In genomic region chr11:98357396-98358160, GRCm38 (mm10) we compare ENCODE assay signal across 8 mouse cellular contexts. TPM values are rescaled to one million over a fixed set of nuclear protein-coding genes. Genes with fewer than 3 reads are reported as not detected.
A peak's percentile ranks its signal among the peaks of the same experiment; 100 is the strongest.
DNase-seq lines count a peak whose midpoint lies in the region; ATAC-seq and TF ChIP-seq lines count a peak whose summit lies in the region.

No protein-coding gene starts in this region.

- H3K36me3 ChIP-seq in forebrain, embryonic 11.5 days (ENCODE audit: control insufficient read depth, insufficient read depth, low read length) = no peaks in the 10 kb centered on the region
- no peaks in the 10 kb centered on the region for H3K36me3 ChIP-seq in limb, embryonic 11.5 days (ENCODE audit: control insufficient read depth, insufficient read depth, low read length)
- no peaks in the 10 kb centered on the region for H3K36me3 ChIP-seq in neural tube, embryonic 12.5 days

- H3K4me1 ChIP-seq in lung, adult 2 months (ENCODE audit: control insufficient read depth, insufficient read depth, low read length) = peaks cover 26% of the 10 kb centered on the region
- H3K4me1 ChIP-seq in forebrain, embryonic 11.5 days (replicated peaks; ENCODE audit: control insufficient read depth, insufficient read depth, low read length) = peaks cover 12% of the 10 kb centered on the region
- H3K4me1 ChIP-seq in limb, embryonic 11.5 days (ENCODE audit: control insufficient read depth, insufficient read depth, low read length) = peaks cover 22% of the 10 kb centered on the region
- H3K4me1 ChIP-seq in neural tube, embryonic 12.5 days = peaks cover 46% of the 10 kb centered on the region

- no peak for TF ChIP-seq CTCF in lung, adult 2 months (IDR thresholded peaks at IDR 0.05; ENCODE audit: insufficient read depth, low read length)

- H3K9ac ChIP-seq in forebrain, embryonic 11.5 days (ENCODE audit: low read length) = peak overlapping the region; percentile 75
- H3K9ac ChIP-seq in limb, embryonic 11.5 days (ENCODE audit: low read length) = peak overlapping the region; percentile 74
- peak overlapping the region; percentile 38 for H3K9ac ChIP-seq in neural tube, embryonic 12.5 days

- no peak for TF ChIP-seq POLR2A in lung, adult 2 months (IDR thresholded peaks at IDR 0.05; ENCODE audit: borderline replicate concordance, extremely low read depth, low read depth, low read length)

- no peaks in the 10 kb centered on the region for H3K9me3 ChIP-seq in forebrain, embryonic 11.5 days (ENCODE audit: control insufficient read depth, low read length)
- no peaks in the 10 kb centered on the region for H3K9me3 ChIP-seq in limb, embryonic 11.5 days (ENCODE audit: control insufficient read depth, low read length)
- no peaks in the 10 kb centered on the region for H3K9me3 ChIP-seq in neural tube, embryonic 12.5 days

- WGBS in lung, adult 2 months = 9% methylated on average over 13 of the region's 13 CpGs
- WGBS in forebrain, embryonic 11.5 days = 8% methylated on average over 13 of the region's 13 CpGs
- 8% methylated on average over 13 of the region's 13 CpGs for WGBS in limb, embryonic 11.5 days
- 10% methylated on average over 13 of the region's 13 CpGs for WGBS in neural tube, embryonic 12.5 days

- H3K27me3 ChIP-seq in forebrain, embryonic 11.5 days (ENCODE audit: control insufficient read depth, insufficient read depth, low read length) = peaks cover 7% of the 10 kb centered on the region; the same call in 1 of the 2 replicates
- peaks cover 15% of the 10 kb centered on the region for H3K27me3 ChIP-seq in limb, embryonic 11.5 days (ENCODE audit: control insufficient read depth, insufficient read depth, low read length)
- H3K27me3 ChIP-seq in neural tube, embryonic 12.5 days (replicated peaks) = peaks cover 22% of the 10 kb centered on the region

- 0 out of 2 replicates have a peak, but pooled peaks have one; percentile 4 for ATAC-seq in forebrain, embryonic 11.5 days (replicated peaks; ENCODE audit: low FRiP score)
- no peak for ATAC-seq in limb, embryonic 11.5 days (ENCODE audit: insufficient number of reproducible peaks, low FRiP score, low TSS enrichment, low read depth)
- peak; percentile 14; the same call in 1 of the 2 replicates for ATAC-seq in neural tube, embryonic 12.5 days (ENCODE audit: low FRiP score, low read depth)

- peak; percentile 24 for DNase-seq in lung, adult 2 months
- DNase-seq in lung, postnatal 14 days = no peak
- no peak for DNase-seq in forebrain, embryonic 11.5 days (ENCODE audit: low spot score)
- DNase-seq in limb, embryonic 11.5 days (ENCODE audit: low spot score) = no peak
- no peak for DNase-seq in right cerebral cortex, adult 2 months (ENCODE audit: low spot score in 2 of 2)
- DNase-seq in layer of hippocampus, adult 18-20 months (ENCODE audit: low spot score in 2 of 2) = no peak
- DNase-seq in yolk sac, embryonic 10.5 days (ENCODE audit: low spot score) = no peak

- H3K4me2 ChIP-seq in forebrain, embryonic 11.5 days (ENCODE audit: low read depth, low read length, severe bottlenecking) = peak overlapping the region; percentile 78
- H3K4me2 ChIP-seq in limb, embryonic 11.5 days (ENCODE audit: low read depth, severe bottlenecking) = peak overlapping the region; percentile 69
- peak overlapping the region; percentile 86 for H3K4me2 ChIP-seq in neural tube, embryonic 12.5 days (replicated peaks)

- H3K4me3 ChIP-seq in lung, adult 2 months (replicated peaks; ENCODE audit: extremely low read depth, low read depth, low read length) = peak overlapping the region; percentile 62
- H3K4me3 ChIP-seq in forebrain, embryonic 11.5 days (ENCODE audit: low read depth, low read length) = peak overlapping the region; percentile 74
- peak overlapping the region; percentile 70 for H3K4me3 ChIP-seq in limb, embryonic 11.5 days (ENCODE audit: low read depth, low read length)
- H3K4me3 ChIP-seq in neural tube, embryonic 12.5 days = peak overlapping the region; percentile 71

- no peak overlapping the region for H3K27ac ChIP-seq in forebrain, embryonic 11.5 days (ENCODE audit: low read depth, low read length)
- peak overlapping the region; percentile 45 for H3K27ac ChIP-seq in limb, embryonic 11.5 days (replicated peaks; ENCODE audit: low read depth, low read length)
- 0 out of 2 replicates have a peak overlapping the region, but pooled peaks have one; percentile 50 for H3K27ac ChIP-seq in neural tube, embryonic 12.5 days

RNA-seq across cellular contexts. Expression of gene Stard3, which starts 0.6 kb away (rescaled TPM):
- polyA plus RNA-seq in lung, adult 2 months (2012; rRNA removed) = 131 and 143 TPM in 2 replicates
- polyA plus RNA-seq in forebrain, embryonic 11.5 days (2014; fragmentation: Nextera tagmentation; extraction: Ambion mirVana) = 38.1 and 39.9 TPM in 2 replicates
- 37.7 and 38.3 TPM in 2 replicates for polyA plus RNA-seq in limb, embryonic 11.5 days (2014; fragmentation: Nextera tagmentation; extraction: Ambion mirVana)
- 45.7 and 47.4 TPM in 2 replicates for polyA plus RNA-seq in neural tube, embryonic 12.5 days (2016; fragmentation: Nextera tagmentation; extraction: Ambion mirVana)
- total RNA-seq in layer of hippocampus, adult 18-20 months (2021) = 10 to 100 TPM; 35.3 to 36.7 TPM

RNA-seq across cellular contexts. Expression of gene Ppp1r1b, which starts 9.4 kb away (rescaled TPM):
- polyA plus RNA-seq in lung, adult 2 months (2012; rRNA removed) = 20.0 and 22.1 TPM in 2 replicates
- polyA plus RNA-seq in forebrain, embryonic 11.5 days (2014; fragmentation: Nextera tagmentation; extraction: Ambion mirVana) = 0.29 and 0.41 TPM in 2 replicates
- 0.17 TPM in 1 of 2 replicates, not detected in the other for polyA plus RNA-seq in limb, embryonic 11.5 days (2014; fragmentation: Nextera tagmentation; extraction: Ambion mirVana)
- polyA plus RNA-seq in neural tube, embryonic 12.5 days (2016; fragmentation: Nextera tagmentation; extraction: Ambion mirVana) = 0.13 and 0.40 TPM in 2 replicates
- 10 to 100 TPM; 59.9 to 65.4 TPM for total RNA-seq in layer of hippocampus, adult 18-20 months (2021)

RNA-seq across cellular contexts. Expression of gene Tcap, which starts 26.0 kb away (rescaled TPM):
- 73.7 and 136 TPM in 2 replicates for polyA plus RNA-seq in lung, adult 2 months (2012; rRNA removed)
- not detected in 2 replicates for polyA plus RNA-seq in forebrain, embryonic 11.5 days (2014; fragmentation: Nextera tagmentation; extraction: Ambion mirVana)
- polyA plus RNA-seq in limb, embryonic 11.5 days (2014; fragmentation: Nextera tagmentation; extraction: Ambion mirVana) = 0.41 and 0.53 TPM in 2 replicates
- polyA plus RNA-seq in neural tube, embryonic 12.5 days (2016; fragmentation: Nextera tagmentation; extraction: Ambion mirVana) = 2.7 and 2.9 TPM in 2 replicates
- under 1 TPM; 0.92 to 0.96 TPM for total RNA-seq in layer of hippocampus, adult 18-20 months (2021)

RNA-seq across cellular contexts. Expression of gene Neurod2, which starts 28.1 kb away (rescaled TPM):
- polyA plus RNA-seq in lung, adult 2 months (2012; rRNA removed) = not detected in 2 replicates
- 3.8 and 5.8 TPM in 2 replicates for polyA plus RNA-seq in forebrain, embryonic 11.5 days (2014; fragmentation: Nextera tagmentation; extraction: Ambion mirVana)
- polyA plus RNA-seq in limb, embryonic 11.5 days (2014; fragmentation: Nextera tagmentation; extraction: Ambion mirVana) = not detected in 2 replicates
- polyA plus RNA-seq in neural tube, embryonic 12.5 days (2016; fragmentation: Nextera tagmentation; extraction: Ambion mirVana) = 10.0 and 11.2 TPM in 2 replicates
- total RNA-seq in layer of hippocampus, adult 18-20 months (2021) = 100 to 1,000 TPM; 158 to 159 TPM

RNA-seq across cellular contexts. Expression of gene Pnmt, which starts 28.7 kb away (rescaled TPM):
- 2.0 and 3.5 TPM in 2 replicates for polyA plus RNA-seq in lung, adult 2 months (2012; rRNA removed)
- not detected in 2 replicates for polyA plus RNA-seq in forebrain, embryonic 11.5 days (2014; fragmentation: Nextera tagmentation; extraction: Ambion mirVana)
- 0.13 and 0.17 TPM in 2 replicates for polyA plus RNA-seq in limb, embryonic 11.5 days (2014; fragmentation: Nextera tagmentation; extraction: Ambion mirVana)
- 0.49 and 1.2 TPM in 2 replicates for polyA plus RNA-seq in neural tube, embryonic 12.5 days (2016; fragmentation: Nextera tagmentation; extraction: Ambion mirVana)
- under 1 TPM in 1 of 2 experiments, not detected in 1; 0.37 TPM for total RNA-seq in layer of hippocampus, adult 18-20 months (2021)

Comparison
In these comparisons a context has a peak if more than half of its experiments do, and no peak if none do; other contexts are left out.
1. RNA of gene Ppp1r1b, which starts 9.4 kb away (polyA plus RNA-seq): 20.0 to 22.1 TPM in lung, adult 2 months; 0.29 to 0.41 TPM in forebrain, embryonic 11.5 days, 0.17 TPM in limb, embryonic 11.5 days and 0.13 to 0.40 TPM in neural tube, embryonic 12.5 days; every median in the first group is over 10 times any median in the second.
2. RNA of gene Tcap, which starts 26.0 kb away (polyA plus RNA-seq): 73.7 to 136 TPM in lung, adult 2 months; 2.7 to 2.9 TPM in neural tube, embryonic 12.5 days, 0.41 to 0.53 TPM in limb, embryonic 11.5 days and not detected in forebrain, embryonic 11.5 days; every median in the first group is over 10 times any median in the second.
3. Peak in every context shown above with its lines, with median percentiles within 50 percentile points of each other: H3K4me3 ChIP-seq, H3K4me2 ChIP-seq and H3K9ac ChIP-seq.